Mouse (Mus musculus): ENCODE results near the gene Prr22. TPM values are rescaled to one million over a fixed set of nuclear protein-coding genes. Genes with fewer than 3 reads are reported as not detected.

Prr22 gene
- polyA plus RNA-seq (2014; fragmentation: Nextera tagmentation; extraction: Ambion mirVana), result 0.97 and 1.0 TPM in 2 replicates

GRCm38 (mm10) chr17:56769950-56770349 lies at the start of gene Prr22:
Gene Prr22, plus strand, starts transcription at chr17:56770250.
- no peaks in the 10 kb centered on the region for H3K9me3 ChIP-seq (replicated peaks; ENCODE audit: control insufficient read depth, low read length)
- peaks cover 26% of the 10 kb centered on the region for H3K36me3 ChIP-seq (ENCODE audit: control insufficient read depth, insufficient read depth, low read length)
- no peak within 1 kb of the TSS for H3K4me2 ChIP-seq

GRCm38 (mm10) chr17:56722441-56722840 lies 47.6 kb upstream of the Prr22 start:
- no peak overlapping the region for H3K27ac ChIP-seq (ENCODE audit: low read depth, low read length)
- 87% methylated on average over 5 of the region's 5 CpGs for WGBS (ENCODE audit: insufficient replicate concordance)

More at GRCm38 (mm10) chr17:56769950-56770349, at the start of gene Prr22:
- Histone ChIP-seq H3K4me3 (ENCODE audit: low read depth, low read length) (no peak within 1 kb of the TSS), H3K4me1 (ENCODE audit: control insufficient read depth, insufficient read depth, low read length) (peaks cover 11% of the 10 kb centered on the region; the same call in 1 of the 2 replicates), H3K27ac (ENCODE audit: low read depth, low read length) (no peak within 1 kb of the TSS), H3K27me3 (ENCODE audit: control insufficient read depth, insufficient read depth, low read length) (no peaks in the 10 kb centered on the region), H3K9ac (ENCODE audit: low read depth, low read length) (no peak within 1 kb of the TSS)
- 86% methylated on average over 5 of the region's 5 CpGs for WGBS (ENCODE audit: insufficient replicate concordance)
- ATAC-seq (replicated peaks; ENCODE audit: insufficient number of reproducible peaks, low FRiP score, low TSS enrichment), result no peak

DNA sequence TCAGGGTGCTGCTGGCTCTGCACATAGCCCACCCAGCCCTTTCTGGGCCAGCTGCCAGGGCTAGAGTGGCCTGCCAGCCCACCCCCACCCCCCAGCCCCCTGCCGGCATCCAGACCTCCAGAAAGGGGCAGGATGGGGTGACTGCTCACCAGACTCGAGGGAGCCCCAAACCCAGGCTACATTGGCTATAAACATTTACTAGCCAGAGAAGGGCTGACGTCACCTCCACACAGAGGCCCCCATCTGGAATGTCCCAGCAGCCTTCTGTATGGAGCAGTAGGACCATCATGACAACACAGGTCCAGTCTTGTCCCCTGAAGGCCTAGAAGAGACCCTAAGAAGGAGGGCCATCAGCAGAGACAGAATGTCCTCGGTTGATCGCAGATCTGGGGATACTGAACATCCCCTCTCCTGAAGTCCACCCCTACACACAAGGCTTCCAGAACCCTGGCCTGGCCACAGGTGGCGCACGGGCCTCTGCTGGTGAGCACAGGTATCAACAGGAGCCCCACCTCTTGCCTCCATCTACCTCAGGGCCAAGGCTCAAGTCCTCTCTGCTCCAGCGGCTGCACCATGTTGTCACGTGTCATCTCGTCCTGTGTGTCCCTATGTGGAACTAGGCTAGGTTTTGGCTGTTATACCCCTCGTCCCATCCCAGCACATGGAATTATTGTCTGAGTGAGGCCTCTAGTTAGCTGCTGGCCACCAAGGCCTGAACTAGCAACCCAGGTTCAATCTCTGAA lies 46.5 kb upstream of the Prr22 start:
- H3K4me1 ChIP-seq (ENCODE audit: control insufficient read depth, insufficient read depth, low read length), result peaks cover 32% of the 10 kb centered on the region
- peaks cover 12% of the 10 kb centered on the region for H3K36me3 ChIP-seq (ENCODE audit: control insufficient read depth, insufficient read depth, low read length)
- no peak overlapping the region for H3K9ac ChIP-seq (ENCODE audit: low read depth, low read length)
- 83% methylated on average over 11 of the region's 11 CpGs for WGBS (ENCODE audit: insufficient replicate concordance)
- H3K9me3 ChIP-seq (replicated peaks; ENCODE audit: control insufficient read depth, low read length), result no peaks in the 10 kb centered on the region
- H3K27me3 ChIP-seq (ENCODE audit: control insufficient read depth, insufficient read depth, low read length), result no peaks in the 10 kb centered on the region; the same call in 1 of the 2 replicates
- ATAC-seq (replicated peaks; ENCODE audit: insufficient number of reproducible peaks, low FRiP score, low TSS enrichment), result no peak
- no peak overlapping the region for H3K4me3 ChIP-seq (ENCODE audit: low read depth, low read length)
- no peak overlapping the region for H3K4me2 ChIP-seq
- H3K27ac ChIP-seq (ENCODE audit: low read depth, low read length), result no peak overlapping the region

More at GRCm38 (mm10) chr17:56722441-56722840, 47.6 kb upstream of the Prr22 start:
- no peaks in the 10 kb centered on the region for H3K9me3 ChIP-seq (replicated peaks; ENCODE audit: control insufficient read depth, low read length)
- ATAC-seq (replicated peaks; ENCODE audit: insufficient number of reproducible peaks, low FRiP score, low TSS enrichment), result no peak
- no peak overlapping the region for H3K4me2 ChIP-seq
- no peaks in the 10 kb centered on the region for H3K27me3 ChIP-seq (ENCODE audit: control insufficient read depth, insufficient read depth, low read length)
- no peak overlapping the region for H3K4me3 ChIP-seq (ENCODE audit: low read depth, low read length)
- 0 out of 2 replicates have a peak overlapping the region, but pooled peaks have one; percentile 28 for H3K9ac ChIP-seq (ENCODE audit: low read depth, low read length)
- peaks cover 12% of the 10 kb centered on the region for H3K36me3 ChIP-seq (ENCODE audit: control insufficient read depth, insufficient read depth, low read length)
- peaks cover 23% of the 10 kb centered on the region for H3K4me1 ChIP-seq (ENCODE audit: control insufficient read depth, insufficient read depth, low read length)

DNA sequence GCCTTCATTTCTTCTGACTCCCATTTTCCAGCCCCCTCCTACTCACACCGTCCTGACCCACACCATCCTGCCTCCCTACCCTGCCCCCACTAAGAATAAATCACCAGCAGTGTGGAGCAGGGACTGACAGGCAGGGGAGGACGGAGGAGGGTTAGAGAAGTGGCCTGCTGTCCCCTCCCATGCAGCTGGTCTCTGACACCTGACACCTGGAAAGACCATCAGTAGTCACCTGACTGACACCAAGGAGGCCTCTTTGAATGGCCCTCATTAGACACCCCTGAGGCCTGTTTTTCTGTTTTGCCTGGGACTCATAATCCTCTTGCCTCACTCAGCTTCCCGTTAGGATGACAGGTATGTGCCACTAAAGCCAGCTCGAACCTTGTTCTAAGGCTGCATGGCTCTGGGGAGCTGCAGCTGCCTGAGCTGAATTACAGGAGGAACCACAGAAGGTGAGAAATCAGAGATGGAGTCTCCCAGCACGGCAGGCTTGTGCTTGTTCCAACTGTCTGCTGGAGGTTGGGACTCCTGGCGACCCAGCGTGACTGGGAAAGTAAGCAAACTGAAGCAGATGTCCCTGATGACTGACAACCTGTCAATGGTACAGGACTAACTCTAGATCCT lies 42.9 kb upstream of the Prr22 start:
- ATAC-seq (replicated peaks; ENCODE audit: insufficient number of reproducible peaks, low FRiP score, low TSS enrichment), result no peak
- Histone ChIP-seq H3K9ac (ENCODE audit: low read depth, low read length) (0 out of 2 replicates have a peak overlapping the region, but pooled peaks have one; percentile 2), H3K36me3 (ENCODE audit: control insufficient read depth, insufficient read depth, low read length) (peaks cover 8% of the 10 kb centered on the region; the same call in 1 of the 2 replicates), H3K4me3 (ENCODE audit: low read depth, low read length) (no peak overlapping the region), H3K27ac (ENCODE audit: low read depth, low read length) (no peak overlapping the region), H3K4me1 (ENCODE audit: control insufficient read depth, insufficient read depth, low read length) (peaks cover 20% of the 10 kb centered on the region), H3K27me3 (ENCODE audit: control insufficient read depth, insufficient read depth, low read length) (peaks cover 4% of the 10 kb centered on the region; the same call in 1 of the 2 replicates), H3K4me2 (peak overlapping the region; percentile 50), H3K9me3 (replicated peaks; ENCODE audit: control insufficient read depth, low read length) (no peaks in the 10 kb centered on the region)
- WGBS (ENCODE audit: insufficient replicate concordance), result 8% methylated on average over 7 of the region's 7 CpGs

GRCm38 (mm10) chr17:56727659-56728058 lies 42.4 kb upstream of the Prr22 start:
- H3K4me3 ChIP-seq (ENCODE audit: low read depth, low read length), result peak overlapping the region; percentile 12; the same call in 1 of the 2 replicates
- H3K36me3 ChIP-seq (ENCODE audit: control insufficient read depth, insufficient read depth, low read length), result peaks cover 6% of the 10 kb centered on the region; the same call in 1 of the 2 replicates
- H3K27me3 ChIP-seq (ENCODE audit: control insufficient read depth, insufficient read depth, low read length), result peaks cover 4% of the 10 kb centered on the region; the same call in 1 of the 2 replicates
- 0 out of 2 replicates have a peak overlapping the region, but pooled peaks have one; percentile 59 for H3K9ac ChIP-seq (ENCODE audit: low read depth, low read length)
- ATAC-seq (replicated peaks; ENCODE audit: insufficient number of reproducible peaks, low FRiP score, low TSS enrichment), result no peak
- no peaks in the 10 kb centered on the region for H3K9me3 ChIP-seq (replicated peaks; ENCODE audit: control insufficient read depth, low read length)
- H3K4me1 ChIP-seq (ENCODE audit: control insufficient read depth, insufficient read depth, low read length), result peaks cover 20% of the 10 kb centered on the region
- no peak overlapping the region for H3K27ac ChIP-seq (ENCODE audit: low read depth, low read length)
- WGBS (ENCODE audit: insufficient replicate concordance), result 12% methylated on average over 12 of the region's 12 CpGs
- peak overlapping the region; percentile 50 for H3K4me2 ChIP-seq

- Histone ChIP-seq H3K4me2 (peak overlapping the region; percentile 50), H3K27ac (ENCODE audit: low read depth, low read length) (no peak overlapping the region), H3K36me3 (ENCODE audit: control insufficient read depth, insufficient read depth, low read length) (0 out of 2 replicates have a peak, but pooled peaks cover 5% of the 10 kb centered on the region), H3K9me3 (replicated peaks; ENCODE audit: control insufficient read depth, low read length) (no peaks in the 10 kb centered on the region), H3K4me3 (ENCODE audit: low read depth, low read length) (peak overlapping the region; percentile 12; the same call in 1 of the 2 replicates), H3K9ac (ENCODE audit: low read depth, low read length) (peak overlapping the region; percentile 59), H3K27me3 (ENCODE audit: control insufficient read depth, insufficient read depth, low read length) (peaks cover 4% of the 10 kb centered on the region; the same call in 1 of the 2 replicates), H3K4me1 (ENCODE audit: control insufficient read depth, insufficient read depth, low read length) (peaks cover 20% of the 10 kb centered on the region)
- 0 out of 2 replicates have a peak, but pooled peaks have one; percentile 14 for ATAC-seq (replicated peaks; ENCODE audit: insufficient number of reproducible peaks, low FRiP score, low TSS enrichment)
- WGBS (ENCODE audit: insufficient replicate concordance), result 14% methylated on average over 12 of the region's 12 CpGs
Measured at GRCm38 (mm10) chr17:56728117-56728516, 41.9 kb upstream of the Prr22 start.

GRCm38 (mm10) chr17:56729151-56729550 lies 40.9 kb upstream of the Prr22 start:
- Histone ChIP-seq H3K27me3 (ENCODE audit: control insufficient read depth, insufficient read depth, low read length) (peaks cover 11% of the 10 kb centered on the region; the same call in 1 of the 2 replicates), H3K4me2 (no peak overlapping the region), H3K4me3 (ENCODE audit: low read depth, low read length) (no peak overlapping the region), H3K9ac (ENCODE audit: low read depth, low read length) (no peak overlapping the region), H3K36me3 (ENCODE audit: control insufficient read depth, insufficient read depth, low read length) (no peaks in the 10 kb centered on the region), H3K27ac (ENCODE audit: low read depth, low read length) (no peak overlapping the region), H3K4me1 (ENCODE audit: control insufficient read depth, insufficient read depth, low read length) (peaks cover 20% of the 10 kb centered on the region), H3K9me3 (replicated peaks; ENCODE audit: control insufficient read depth, low read length) (no peaks in the 10 kb centered on the region)
- no peak for ATAC-seq (replicated peaks; ENCODE audit: insufficient number of reproducible peaks, low FRiP score, low TSS enrichment)
- 53% methylated on average over 6 of the region's 6 CpGs for WGBS (ENCODE audit: insufficient replicate concordance)

GRCm38 (mm10) chr17:56729656-56730055 lies 40.4 kb upstream of the Prr22 start:
- Histone ChIP-seq H3K4me3 (ENCODE audit: low read depth, low read length) (no peak overlapping the region), H3K27ac (ENCODE audit: low read depth, low read length) (no peak overlapping the region), H3K4me2 (no peak overlapping the region), H3K9me3 (replicated peaks; ENCODE audit: control insufficient read depth, low read length) (no peaks in the 10 kb centered on the region), H3K27me3 (ENCODE audit: control insufficient read depth, insufficient read depth, low read length) (peaks cover 11% of the 10 kb centered on the region; the same call in 1 of the 2 replicates), H3K36me3 (ENCODE audit: control insufficient read depth, insufficient read depth, low read length) (no peaks in the 10 kb centered on the region), H3K9ac (ENCODE audit: low read depth, low read length) (no peak overlapping the region), H3K4me1 (ENCODE audit: control insufficient read depth, insufficient read depth, low read length) (peaks cover 20% of the 10 kb centered on the region)
- WGBS (ENCODE audit: insufficient replicate concordance), result 64% methylated on average over 2 of the region's 2 CpGs
- no peak for ATAC-seq (replicated peaks; ENCODE audit: insufficient number of reproducible peaks, low FRiP score, low TSS enrichment)
